Mouse (Mus musculus): ENCODE data around the gene Itpr2.

Itpr2 gene

DNA sequence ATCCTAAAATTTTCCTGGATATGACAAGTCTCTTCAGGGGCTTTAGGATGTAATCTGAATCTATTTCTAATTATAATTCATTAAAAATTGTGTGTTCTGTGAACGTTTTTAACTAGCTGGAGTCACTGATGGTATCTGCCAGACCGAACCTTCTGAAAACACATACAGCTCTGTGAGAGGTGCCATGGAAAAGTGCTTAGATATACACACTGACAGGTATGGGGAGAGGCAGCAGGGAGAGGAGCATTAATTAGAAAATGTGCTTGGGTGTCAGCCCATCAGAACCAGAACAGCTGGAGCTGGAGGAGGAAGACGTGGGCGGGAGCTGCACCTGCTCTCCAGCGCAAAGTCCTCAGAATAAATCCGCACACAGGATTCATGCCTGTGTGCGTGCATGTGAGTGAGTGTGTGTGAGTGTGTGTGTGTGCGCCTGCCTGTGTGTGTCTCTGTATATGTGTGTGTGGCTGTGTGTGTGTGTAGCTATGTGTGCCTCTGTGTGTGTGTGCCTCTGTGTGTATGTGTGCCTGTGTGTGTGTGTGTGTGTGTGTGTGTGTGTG is 199.4 kb downstream of the Itpr2 start:
- no peak for DNase-seq

DNA sequence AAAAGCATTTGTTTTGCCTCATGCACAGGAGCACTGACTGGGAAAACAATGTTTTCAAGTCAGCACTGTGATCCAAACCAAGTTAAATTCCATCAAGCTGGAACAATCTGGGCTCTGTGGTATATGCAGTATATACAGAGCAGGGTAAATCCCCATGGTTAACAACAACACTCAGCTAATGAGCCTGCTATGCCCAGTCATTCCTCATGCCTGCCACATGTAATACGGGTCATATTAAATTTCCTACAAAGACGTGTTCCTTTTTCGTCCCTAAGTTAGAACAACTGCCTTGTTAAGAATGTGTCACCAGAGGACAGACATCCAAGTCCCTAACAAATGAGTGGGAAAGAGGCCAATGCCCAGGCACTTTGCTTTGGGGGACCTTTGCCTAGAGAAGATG is 199.9 kb downstream of the Itpr2 start:
- no peak for DNase-seq

DNA sequence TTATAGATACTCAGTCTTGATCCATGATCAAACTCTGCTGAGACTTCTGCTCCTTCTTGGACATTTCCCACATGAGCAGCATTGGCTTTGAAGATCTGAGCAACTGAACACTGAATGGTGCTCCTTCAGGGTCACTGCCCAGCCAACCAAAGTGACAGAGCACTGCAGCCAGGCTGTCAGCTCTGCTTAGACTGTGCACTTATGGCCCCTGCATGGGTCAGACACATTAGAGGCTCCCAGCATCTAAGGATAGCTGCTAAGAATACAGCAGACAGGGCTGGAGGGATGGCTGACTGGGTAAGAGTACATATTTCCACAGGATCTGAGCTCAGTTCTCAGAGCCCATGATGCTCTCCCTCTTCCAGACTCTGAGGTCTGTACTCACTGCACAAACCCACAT is 201.1 kb downstream of the Itpr2 start:
- no peak for DNase-seq

DNA sequence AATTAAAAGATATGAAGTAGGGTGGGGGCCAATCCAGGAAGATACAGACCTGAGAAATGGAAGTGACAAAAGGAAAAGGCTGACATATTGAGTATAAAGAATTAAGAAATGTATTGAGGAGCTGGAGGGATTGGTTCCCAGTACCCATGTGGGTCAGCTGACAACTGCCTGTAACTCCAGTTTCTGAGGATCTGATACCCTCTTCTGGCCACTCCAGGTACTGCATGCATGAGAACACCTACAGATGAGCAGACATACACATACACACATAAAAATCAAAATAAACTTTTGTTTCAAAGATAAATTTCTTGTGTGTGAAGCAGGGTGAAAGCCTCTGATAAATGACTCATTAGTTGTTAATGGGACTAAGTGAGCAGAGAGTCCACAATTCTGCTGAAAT is 203.3 kb downstream of the Itpr2 start:
- no peak for DNase-seq

DNA sequence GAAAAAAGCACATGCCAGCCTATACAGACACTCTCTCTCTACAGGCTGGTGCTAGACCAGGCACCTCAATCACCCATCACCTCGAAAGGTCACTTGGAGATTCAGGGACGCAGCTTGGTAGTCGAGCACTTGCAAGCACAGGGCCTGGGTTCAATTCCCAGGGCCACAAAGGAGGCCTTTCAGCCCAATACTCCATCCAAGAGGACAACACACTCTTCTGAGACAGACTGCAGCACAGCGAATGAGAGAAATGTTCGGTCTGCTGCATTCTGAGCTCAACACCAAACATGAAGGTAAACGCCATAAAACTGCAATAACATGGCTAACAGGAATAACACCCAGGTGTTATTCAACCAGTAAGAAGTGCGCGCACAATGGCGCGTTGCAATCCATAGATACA is 211.0 kb downstream of the Itpr2 start:
- no peak for DNase-seq

DNA sequence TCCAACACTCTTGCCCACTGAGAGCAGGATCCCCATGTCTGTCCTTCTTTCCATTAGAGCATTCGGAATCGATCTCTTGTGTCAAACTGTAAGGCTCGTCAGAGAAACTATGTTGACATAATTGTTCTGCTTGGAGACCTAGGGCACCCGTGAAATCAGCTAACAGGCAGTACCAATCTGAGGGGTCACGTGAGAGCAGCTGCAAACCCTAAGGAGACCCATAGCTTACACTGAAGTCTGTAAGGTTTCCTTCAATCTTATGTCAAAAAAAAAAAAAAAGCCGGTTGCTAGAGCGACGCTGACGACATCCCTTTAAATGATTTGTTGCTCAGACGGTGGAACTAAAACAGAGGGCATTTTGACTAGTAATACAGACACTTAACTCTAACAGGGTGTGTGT is 212.2 kb downstream of the Itpr2 start:
- no peak for DNase-seq

DNA sequence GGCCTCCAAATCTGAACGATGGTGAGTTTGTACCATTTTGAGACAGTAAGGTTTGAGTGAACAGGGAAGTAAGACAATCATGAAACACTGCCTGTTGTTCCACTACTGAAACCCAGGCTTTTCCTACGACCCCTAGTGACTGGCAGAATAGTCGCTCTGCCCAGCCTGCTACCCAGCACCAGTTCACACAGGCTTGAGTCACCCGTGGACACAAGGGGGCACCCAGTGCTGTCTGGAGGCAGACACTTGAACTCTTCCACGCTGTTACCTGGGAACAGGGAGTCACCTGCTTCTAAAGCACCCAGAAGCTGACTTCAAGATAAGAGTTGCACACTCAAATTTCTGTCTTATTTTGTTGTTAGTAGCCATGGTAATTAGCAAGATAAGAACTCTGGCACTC is 213.8 kb downstream of the Itpr2 start:
- no peak for DNase-seq

DNA sequence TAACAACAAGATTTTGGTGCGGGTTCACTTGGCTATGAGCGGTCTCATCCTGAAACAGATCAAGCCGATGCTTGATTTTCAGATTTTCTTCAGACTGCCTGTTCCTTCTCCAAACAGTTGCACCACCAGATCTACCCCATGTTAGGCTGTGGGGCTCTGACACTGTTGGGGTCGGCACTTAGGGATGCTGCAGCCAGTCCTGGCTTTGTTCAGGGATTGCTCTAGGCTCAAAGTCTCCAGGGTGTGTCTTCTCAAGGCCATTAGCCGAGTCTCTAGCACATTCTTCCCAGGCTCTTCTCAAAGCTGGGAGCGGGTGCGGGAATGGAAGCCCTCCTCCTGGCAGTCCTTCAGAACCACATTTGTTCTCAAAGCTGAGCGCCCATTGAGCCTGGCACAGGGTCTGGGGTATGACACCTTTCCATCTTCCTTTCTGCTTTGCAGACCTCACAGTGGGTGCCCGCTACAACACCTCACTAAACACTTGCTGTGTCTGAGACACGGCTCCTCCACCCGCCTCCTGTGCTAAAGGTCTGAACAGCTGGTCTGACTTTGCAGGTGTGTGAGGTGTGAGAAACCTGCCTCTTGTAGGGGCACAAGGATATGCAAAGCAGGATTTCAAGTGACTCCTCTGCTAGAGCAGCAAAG is 217.0 kb downstream of the Itpr2 start:
- DNase-seq = no peak

DNA sequence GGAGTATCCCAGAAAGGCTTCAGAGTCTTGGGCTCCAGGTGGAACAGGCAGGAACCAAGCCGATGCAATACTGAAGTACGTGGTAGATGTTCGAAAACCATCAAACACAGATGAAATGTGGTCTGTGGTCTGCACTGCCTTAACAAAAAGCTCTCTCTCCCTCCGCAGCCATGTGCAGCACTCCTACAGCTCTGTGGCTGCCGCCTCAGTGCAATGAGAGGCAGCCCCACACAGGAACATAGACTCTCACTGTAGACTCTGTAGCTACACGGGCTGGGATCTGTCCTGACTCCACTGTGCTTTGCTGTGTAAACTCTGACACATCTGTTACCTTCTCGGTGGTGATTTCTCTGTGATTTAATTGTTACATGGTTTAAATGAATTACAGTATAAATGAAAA is 218.0 kb downstream of the Itpr2 start:
- DNase-seq = no peak

DNA sequence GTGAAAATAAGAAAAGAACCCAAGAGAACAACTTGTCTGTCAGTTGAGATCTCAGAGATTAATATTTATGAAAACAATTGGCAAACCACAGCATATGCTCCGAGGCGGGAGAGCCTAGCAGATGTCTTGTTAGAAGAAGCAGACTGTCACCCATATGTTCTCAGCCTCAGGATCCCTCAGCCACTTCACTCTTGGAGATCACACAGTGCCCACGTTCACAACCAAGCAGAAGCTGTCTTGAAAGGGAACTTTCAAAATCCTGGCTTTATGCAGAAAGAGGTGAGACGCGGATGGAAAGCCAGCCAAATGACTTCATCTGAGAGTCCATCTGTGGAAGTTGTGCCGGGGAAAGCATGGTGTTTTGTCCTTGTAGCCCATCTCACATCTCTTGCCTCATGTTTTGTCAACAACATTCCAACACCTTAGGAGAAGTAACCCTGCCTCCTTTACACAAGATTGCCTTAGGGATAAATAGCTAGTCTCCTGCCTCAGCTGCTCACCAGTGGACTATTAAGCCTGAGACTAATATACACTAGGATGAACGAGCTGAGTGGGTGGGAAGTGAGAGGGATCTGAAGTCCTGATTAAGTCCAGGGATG is 219.9 kb downstream of the Itpr2 start:
- DNase-seq = no peak

DNA sequence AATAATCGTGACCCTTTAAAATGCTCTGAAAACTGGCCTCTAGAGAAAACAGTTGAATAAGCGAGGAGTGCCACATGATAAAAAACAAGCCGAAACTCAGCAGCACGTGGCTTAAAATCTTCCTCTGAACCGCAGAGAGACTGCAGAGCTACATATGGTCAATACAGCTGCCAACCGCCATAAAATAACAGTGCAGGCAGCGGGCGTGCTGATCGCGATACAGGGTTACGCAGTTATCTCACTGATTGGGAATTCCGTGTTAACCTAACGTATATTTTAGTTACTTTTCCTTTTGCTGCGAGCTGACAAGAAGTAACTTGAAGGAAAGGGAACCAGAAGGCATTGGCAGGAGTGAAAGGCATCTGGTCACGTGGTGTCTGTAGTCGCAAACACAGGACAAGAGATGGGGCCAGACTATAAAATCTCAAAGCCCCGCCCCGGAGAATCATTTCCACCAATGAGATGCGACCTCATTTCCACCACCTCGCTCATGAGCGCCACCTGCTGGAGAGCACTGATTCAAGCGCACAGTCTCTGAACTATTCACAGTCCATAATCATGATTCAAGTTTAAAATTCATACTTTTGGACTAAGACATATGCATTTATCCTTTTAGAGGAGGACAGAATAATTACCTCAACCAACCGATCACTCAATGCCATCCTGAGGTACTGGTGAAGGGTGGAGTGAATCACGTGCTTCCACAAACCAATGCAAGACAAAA is 220.7 kb downstream of the Itpr2 start:
- no peak for DNase-seq

DNA sequence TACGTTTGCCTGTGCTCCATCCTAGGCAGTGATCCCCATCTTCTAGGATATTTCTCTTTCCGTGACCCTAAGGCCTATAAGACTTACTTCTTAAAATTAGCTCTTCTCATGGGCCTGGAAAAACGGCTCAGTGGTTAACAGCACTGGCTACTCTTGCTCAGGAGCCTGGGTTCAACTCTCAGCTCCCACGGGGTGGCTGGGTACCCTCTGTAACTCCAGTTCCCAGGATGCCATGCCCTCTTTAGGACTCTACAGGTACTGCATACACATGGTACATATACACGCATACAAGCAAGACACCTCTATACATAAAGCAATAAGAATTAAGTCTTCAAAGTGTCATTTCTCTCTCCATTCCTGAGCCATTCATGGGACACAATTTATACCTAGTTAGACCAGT is 228.8 kb downstream of the Itpr2 start:
- DNase-seq = no peak

DNA sequence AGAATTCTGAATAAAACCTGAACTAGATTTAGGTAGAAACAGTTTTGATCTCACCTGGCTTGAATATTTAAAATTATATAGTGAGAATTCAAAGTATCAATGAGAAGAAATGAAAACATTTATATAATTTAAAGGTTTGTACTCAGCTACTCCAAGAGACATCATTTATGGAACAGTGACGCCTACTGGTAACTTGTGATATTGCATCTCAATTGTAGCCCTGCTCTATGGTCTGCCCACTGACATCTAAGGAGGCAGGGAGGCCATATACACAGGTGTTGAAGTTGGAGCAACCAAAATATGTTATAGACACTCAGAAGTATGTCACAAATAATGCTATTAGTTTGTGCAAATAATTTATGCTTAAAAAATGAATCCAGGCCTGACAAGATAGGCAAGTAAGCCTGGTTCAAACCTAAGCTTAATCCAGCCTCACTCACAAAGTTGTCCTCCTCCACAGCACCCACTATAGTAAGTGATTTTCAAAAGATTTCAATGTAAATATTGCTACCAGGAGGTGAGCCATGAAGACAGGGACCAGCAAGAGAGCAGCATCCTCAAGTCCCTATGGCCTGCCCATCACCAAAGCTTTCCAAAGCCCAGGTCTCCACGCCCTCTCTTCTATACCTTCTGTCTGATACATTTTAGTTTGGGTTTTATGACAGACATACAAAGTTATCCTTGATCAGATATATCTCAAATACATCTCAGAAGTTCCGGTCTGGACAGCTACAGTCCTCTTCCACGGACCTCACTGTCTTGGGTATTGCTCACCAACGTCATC is 229.6 kb downstream of the Itpr2 start:
- DNase-seq = peak in 1 of 2 experiments; percentile 69

DNA sequence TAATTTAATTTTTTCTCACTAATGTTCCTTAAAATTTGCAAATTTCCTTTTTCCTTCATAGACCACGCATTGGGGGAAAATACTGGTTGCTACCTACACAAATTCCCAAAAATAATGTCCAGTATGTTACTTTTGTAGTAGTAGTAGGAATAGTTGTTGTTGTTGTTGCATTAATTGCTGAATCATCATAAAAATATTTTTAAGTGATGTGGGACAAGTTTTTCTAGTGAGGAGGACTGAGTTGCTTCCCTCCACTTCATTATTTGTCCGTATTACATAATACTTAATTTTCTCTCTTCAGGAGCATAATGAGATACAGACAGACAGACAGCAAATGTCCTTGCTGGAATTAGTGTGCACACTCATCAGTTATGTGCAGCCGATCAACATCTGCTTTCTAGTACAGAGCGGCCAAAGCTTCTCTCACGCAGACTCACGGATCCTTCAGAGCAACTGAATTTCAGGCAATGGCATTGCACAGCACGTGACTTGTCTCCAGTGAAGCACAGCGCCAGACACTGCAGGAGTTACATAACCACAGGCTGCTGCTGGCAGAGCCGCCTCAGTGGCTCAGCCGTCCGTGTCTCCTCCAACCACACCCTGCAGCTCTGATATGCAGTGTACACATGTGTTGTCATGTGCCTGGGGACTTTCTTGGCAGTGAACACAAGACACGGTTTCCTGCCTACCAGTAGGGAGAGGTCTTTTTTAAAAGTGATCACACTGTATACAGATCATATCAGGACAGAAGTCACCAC is 231.1 kb downstream of the Itpr2 start:
- DNase-seq = peak; percentile 73 to 88

DNA sequence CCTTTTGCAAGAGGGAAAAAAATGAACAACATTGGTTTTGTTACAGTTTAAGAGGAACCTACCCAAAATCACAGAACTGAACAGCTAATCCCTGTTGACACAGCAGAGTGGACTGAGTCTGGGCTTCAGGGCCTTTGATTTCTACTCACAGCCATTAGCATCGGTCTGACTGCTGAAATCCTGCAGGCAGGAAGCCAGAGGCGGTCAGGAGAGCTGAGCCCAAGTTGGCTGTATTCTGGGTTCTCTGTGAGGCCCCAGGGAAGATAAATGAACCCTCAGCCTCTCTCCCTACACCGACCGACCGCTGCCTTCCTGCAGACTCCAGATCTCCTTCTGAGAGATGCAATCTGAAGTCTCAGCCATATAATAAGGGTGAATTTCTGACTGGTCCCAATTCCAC is 231.9 kb downstream of the Itpr2 start:
- peak in 1 of 2 experiments; percentile 40 for DNase-seq

DNA sequence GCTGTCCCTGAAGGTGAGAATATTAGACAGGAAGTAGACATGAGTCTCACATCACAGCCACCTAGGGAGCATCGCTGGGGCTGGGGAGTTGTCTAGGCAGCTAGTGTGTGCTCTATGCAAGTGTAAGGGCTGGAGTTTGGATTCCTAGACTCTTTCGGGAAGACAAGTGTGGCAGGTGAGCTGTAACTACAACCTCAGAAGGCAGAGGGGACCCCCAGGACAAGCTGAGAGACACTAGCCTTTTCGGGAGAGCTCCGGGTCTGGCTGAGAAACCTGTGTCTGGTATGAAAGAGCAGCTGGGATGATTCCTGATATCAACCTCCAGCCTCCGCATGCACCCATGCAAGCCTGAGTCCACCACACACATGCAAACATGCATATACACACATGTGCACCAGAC is 232.7 kb downstream of the Itpr2 start:
- DNase-seq = no peak

DNA sequence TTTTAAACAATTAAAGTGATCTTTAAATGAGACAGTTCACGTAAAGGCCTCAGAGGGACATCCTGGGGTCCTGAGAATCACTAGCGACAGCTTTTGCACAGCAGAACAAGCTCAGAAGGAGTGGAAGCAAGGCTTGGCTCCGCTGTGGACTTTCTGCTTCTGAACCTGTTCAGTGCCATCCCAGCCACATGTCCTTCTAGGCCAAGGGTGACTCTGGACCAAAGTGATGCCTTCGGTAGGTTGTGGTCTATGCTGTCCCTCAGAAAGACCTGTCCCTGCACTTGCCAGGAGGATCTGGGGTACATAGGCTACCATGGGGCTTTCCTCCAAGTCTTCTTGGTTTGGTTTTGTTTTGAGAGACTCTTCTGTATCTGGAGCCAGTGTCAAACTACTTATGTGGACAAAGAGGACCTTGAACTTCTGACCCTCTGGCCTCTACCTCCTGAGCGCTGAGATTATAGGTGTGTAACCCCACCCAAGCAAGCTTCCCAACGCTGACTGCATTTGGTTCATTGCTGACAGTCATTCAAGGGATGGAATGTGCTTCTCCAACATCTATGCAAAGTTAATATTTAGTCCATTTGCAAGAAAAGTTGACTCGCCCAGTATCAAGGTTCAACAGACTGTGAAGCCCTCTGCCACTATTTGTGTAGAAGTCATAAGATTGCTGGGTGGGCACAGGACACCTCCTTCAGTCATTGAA is 241.2 kb downstream of the Itpr2 start:
- DNase-seq = no peak

DNA sequence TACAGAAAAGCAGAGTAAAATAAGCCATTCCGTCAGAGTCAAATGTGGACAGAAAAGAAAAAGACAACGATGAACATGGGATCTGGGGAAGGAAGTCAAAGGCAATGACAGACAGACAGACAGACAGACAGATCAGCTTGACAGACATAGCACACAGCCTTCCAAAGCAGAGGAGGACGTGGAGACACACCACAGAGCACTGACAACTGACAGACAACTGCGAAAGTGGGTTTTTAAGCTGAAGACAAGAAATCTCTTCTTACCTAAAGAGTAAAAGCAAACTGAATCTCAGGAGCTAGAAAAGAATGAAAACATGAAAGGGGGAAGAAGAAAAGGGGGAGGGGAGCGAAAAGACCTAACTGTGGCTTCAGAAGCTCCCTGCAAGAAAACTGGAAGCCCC is 243.3 kb downstream of the Itpr2 start:
- DNase-seq = no peak

DNA sequence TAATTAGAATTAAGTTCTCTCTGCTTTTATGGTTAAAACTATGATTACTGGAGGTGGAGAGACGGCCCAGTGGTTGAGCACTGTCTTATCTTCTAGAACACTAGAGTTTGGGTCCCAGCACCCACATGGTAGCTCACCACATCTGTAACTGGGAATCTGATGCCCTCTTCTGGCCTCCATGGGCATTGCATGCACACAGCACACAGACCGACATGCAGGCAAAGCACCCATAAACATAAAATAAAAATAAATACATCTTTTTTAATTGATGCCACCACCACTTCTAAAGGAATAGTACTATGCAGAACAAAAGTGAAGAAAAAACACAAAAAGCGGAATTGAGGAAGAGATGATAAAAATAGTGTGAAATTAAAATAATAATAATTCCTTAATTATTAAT is 243.8 kb downstream of the Itpr2 start:
- no peak for DNase-seq

DNA sequence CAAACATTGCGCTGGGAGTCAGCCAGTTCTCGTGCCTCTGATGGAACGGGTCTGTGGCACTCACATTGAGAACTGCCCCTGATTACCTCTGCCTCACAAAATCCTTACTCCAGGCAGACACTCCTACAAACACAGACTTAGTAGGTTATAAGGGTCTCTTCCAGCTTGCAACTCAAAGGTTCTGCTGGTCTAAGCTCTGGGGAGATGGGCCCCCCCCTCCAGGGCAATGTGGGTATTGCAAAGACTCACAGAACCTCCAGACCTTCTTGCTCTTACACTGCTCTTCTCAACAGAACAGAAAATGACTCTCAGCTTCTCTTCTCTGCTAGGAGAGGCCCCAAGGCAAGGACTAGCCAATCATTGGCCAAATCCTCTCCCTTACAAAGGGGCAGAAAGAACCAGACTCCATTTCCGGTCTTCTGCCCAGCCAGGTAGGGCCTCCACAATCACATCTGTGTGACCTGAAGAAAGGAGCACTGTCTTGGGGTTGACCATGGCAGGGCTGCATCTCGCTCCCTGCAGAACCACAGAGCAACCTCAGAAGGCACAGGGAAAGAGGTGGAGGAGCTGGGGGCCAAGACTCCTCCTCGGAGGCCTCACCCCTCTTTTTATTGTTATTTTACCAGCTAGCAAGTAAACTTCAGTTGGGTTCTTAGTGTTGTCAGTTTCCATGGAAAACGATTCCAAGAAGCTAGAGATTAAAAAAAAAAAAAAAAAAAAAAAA is 244.9 kb downstream of the Itpr2 start:
- peak; percentile 33 to 40 for DNase-seq

DNA sequence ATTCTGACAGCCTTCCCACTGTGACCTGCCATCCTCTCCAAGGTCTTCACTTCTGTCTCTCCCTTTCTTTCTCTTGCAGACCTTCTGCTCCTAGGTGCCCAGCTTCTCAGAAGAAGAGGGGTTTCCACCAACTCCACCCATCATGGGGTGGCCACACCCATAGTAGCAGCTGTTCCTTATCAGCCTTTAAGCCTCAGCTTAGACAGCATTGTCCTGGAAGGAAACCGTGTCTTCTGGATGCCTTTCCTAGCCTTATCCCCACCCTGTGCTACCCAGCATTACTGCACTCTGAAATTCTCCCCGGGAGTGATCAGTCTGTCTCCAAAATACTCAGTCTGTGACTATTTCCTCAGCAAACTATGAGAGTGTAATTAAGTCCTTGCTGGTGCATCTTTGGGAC is 245.6 kb downstream of the Itpr2 start:
- no peak for DNase-seq

Measured in lung, postnatal 4 days (tissue).